Mouse (Mus musculus) hindbrain, embryonic 14.5 days (tissue): ENCODE measurements around the gene Tmppe. TPM values are rescaled to one million over a fixed set of nuclear protein-coding genes. Genes with fewer than 3 reads are reported as not detected.

Source experiments
- ATAC-seq: fragments of 200-750 bp; cut with Nextera tagmentation; 2 replicates; pipeline ENCODE4 v1.8.0; 2017; ENCODE audit warnings: moderate number of reproducible peaks, mild to moderate bottlenecking, moderate TSS enrichment, moderate library complexity; ENCODE audit not compliant: low FRiP score
- DNase-seq: peaks from one replicate; pipeline ENCODE4 v3.0.0-alpha.2; 2015; ENCODE audit warnings: low spot score
- H3K27ac ChIP-seq: fragments of 300-500 bp; sonication (generic); 2 replicates; pipeline ENCODE4 v1.5.1; 2014; ENCODE audit warnings: mild to moderate bottlenecking, moderate library complexity
- H3K27me3 ChIP-seq: fragments of 300-500 bp; sonication (generic); 2 replicates; pipeline ENCODE4 v1.6.1; 2014; ENCODE audit warnings: mild to moderate bottlenecking, low read length, mixed read lengths; ENCODE audit not compliant: control insufficient read depth, insufficient read depth
- H3K36me3 ChIP-seq: fragments of 300-500 bp; sonication (generic); replicated peaks from 2 replicates; pipeline ENCODE4 v1.6.1; 2014; ENCODE audit not compliant: control insufficient read depth, insufficient read depth
- H3K4me1 ChIP-seq: fragments of 300-500 bp; sonication (generic); replicated peaks from 2 replicates; pipeline ENCODE4 v1.6.1; 2014; ENCODE audit warnings: antibody characterized with exemption, low read length, mixed read lengths; ENCODE audit not compliant: control insufficient read depth, insufficient read depth
- H3K4me2 ChIP-seq: fragments of 300-500 bp; sonication (generic); replicated peaks from 2 replicates; pipeline ENCODE4 v1.6.1; 2014; ENCODE audit warnings: mild to moderate bottlenecking, moderate library complexity
- H3K4me3 ChIP-seq: fragments of 300-500 bp; sonication (generic); replicated peaks from 2 replicates; pipeline ENCODE4 v1.5.1; 2014; ENCODE audit warnings: mild to moderate bottlenecking, low read length
- H3K9ac ChIP-seq: fragments of 300-500 bp; sonication (generic); 2 replicates; pipeline ENCODE4 v1.6.1; 2014
- H3K9me3 ChIP-seq: fragments of 300-500 bp; sonication (generic); 2 replicates; pipeline ENCODE4 v1.6.1; 2016; ENCODE audit warnings: low read length; ENCODE audit not compliant: control insufficient read depth
- whole genome bisulfite sequencing: fragments of 180-500 bp; shearing (Covaris S2); extraction: QIAGEN DNeasy Blood & Tissue Kit; methylation state at CpG from one replicate; pipeline ENCODE4 v1.1.7; 2014; 5-methylcytosine and 5-hydroxymethylcytosine counted together
- polyA plus RNA-seq: library from polyadenylated mRNA; unstranded; fragments of >200 nt; fragmentation: Nextera tagmentation; extraction: Ambion mirVana; gene quantifications from 2 replicates; pipeline ENCODE4 v1.2.1, GENCODE M21; 2014

Tmppe gene
- polyA plus RNA-seq, 1 experiment from 2014 or later, result 3.9 TPM

GRCm38 (mm10) chr9:114410313-114410862, 9.5 kb downstream of the Tmppe start:
- ATAC-seq (no peak), DNase-seq (no peak)
- H3K9me3 ChIP-seq, result 0 out of 2 replicates have a peak, but pooled peaks cover 4% of the 10 kb centered on the region
- no peaks in the 10 kb centered on the region for H3K4me1 ChIP-seq
- H3K9ac ChIP-seq, result no peak overlapping the region
- no peaks in the 10 kb centered on the region for H3K27me3 ChIP-seq
- WGBS, result 96% methylated on average over 11 of the region's 11 CpGs
- H3K4me2 ChIP-seq, result no peak overlapping the region
- H3K36me3 ChIP-seq, result peaks cover 24% of the 10 kb centered on the region
- no peak overlapping the region for H3K4me3 ChIP-seq
- no peak overlapping the region for H3K27ac ChIP-seq

DNA sequence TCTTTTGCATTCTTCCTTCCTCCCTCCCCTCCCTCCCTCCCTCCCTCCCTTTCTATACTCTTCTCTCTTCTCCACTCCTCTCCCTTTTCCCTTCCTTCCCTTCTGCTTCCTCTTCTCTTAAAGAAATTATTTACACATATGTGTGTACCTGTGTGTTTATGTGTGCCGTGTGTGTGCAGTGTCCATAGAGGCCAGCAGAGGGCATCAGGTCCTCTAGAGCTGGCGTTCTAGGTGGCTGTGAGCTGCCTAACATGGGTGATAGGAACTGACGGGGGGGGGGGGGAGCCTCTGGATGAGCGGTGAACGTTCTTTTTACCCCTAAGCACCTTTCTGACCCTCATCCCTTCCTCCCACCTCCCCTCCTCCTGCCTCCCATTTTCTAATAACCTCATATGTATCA, 10.4 kb downstream of the Tmppe start:
- no peak for ATAC-seq
- peaks cover 17% of the 10 kb centered on the region; the same call in 1 of the 2 replicates for H3K36me3 ChIP-seq
- H3K27ac ChIP-seq, result no peak overlapping the region
- WGBS, result 96% methylated on average over 5 of the region's 5 CpGs
- H3K4me3 ChIP-seq, result no peak overlapping the region
- H3K4me1 ChIP-seq, result no peaks in the 10 kb centered on the region
- no peak overlapping the region for H3K4me2 ChIP-seq
- H3K27me3 ChIP-seq, result no peaks in the 10 kb centered on the region
- H3K9ac ChIP-seq, result no peak overlapping the region
- no peak for DNase-seq
- H3K9me3 ChIP-seq, result 0 out of 2 replicates have a peak, but pooled peaks cover 4% of the 10 kb centered on the region

DNA sequence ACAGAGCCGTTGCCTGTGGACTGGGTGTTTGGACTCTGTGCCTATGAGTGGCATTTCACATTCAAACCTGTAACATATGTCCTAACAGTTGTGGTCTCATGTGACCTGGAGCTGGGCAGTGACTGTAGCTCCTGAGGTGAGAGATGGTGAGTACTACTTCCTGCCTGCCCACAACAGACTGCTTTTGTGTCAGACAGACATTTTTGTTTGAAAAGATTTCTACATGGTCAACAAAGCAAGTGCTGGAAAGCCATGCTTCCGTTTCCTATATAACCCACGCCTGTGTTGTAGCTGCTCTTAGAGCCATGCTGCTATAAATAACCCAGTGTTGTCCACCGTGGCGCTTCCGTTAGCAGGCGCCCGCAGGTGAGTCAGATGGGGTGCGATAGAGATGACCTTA, 11.5 kb downstream of the Tmppe start:
- ATAC-seq (no peak), DNase-seq (no peak)
- WGBS, result 98% methylated on average over 9 of the region's 9 CpGs
- Histone ChIP-seq H3K27ac (no peak overlapping the region), H3K4me1 (no peaks in the 10 kb centered on the region), H3K27me3 (no peaks in the 10 kb centered on the region), H3K9ac (no peak overlapping the region), H3K4me2 (no peak overlapping the region), H3K36me3 (peaks cover 17% of the 10 kb centered on the region; the same call in 1 of the 2 replicates), H3K4me3 (no peak overlapping the region), H3K9me3 (0 out of 2 replicates have a peak, but pooled peaks cover 4% of the 10 kb centered on the region)

DNA sequence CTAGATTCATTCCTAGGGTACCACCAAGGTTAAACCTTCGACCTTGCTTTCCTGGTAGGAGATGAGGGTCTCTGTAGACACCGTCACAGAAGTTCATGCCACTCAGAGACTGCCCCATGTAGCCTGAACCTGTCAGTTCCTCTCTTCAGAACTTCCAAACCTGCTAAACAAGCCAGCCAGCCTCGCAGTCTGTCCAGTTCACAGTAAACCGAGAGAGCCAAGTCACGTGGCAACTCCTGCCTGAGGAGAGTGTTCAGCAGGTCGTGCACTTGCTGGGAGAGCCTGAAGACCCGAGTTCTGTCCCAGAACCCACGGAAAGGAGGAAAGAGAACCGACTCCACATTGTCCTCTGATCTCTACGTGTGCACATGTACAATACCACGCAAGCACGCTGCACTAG, 13.0 kb downstream of the Tmppe start:
- Histone ChIP-seq H3K4me2 (no peak overlapping the region), H3K9ac (no peak overlapping the region), H3K4me1 (no peaks in the 10 kb centered on the region), H3K27me3 (no peaks in the 10 kb centered on the region), H3K27ac (no peak overlapping the region), H3K4me3 (no peak overlapping the region), H3K9me3 (0 out of 2 replicates have a peak, but pooled peaks cover 4% of the 10 kb centered on the region), H3K36me3 (peaks cover 11% of the 10 kb centered on the region; the same call in 1 of the 2 replicates)
- WGBS, result 90% methylated on average over 12 of the region's 12 CpGs
- ATAC-seq (no peak), DNase-seq (no peak)

DNA sequence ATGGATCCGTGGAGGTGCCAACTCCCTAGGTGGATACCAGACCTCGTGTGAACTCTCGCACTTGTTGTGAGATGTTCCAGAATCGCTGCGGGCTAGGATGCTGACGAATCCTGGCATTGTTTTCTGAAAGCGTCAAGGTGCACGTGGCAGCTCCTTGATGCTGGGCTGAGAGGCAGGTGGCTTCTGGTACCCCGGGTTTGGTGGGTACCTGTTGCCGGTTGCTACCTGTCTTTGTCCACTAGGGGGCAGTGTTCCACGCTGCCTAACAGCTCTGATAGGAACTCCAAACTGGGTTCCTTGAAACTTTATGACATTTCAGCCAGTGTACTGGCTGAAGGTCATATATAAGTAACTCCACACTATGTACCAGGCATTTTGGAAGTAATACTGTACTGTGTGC, 14.8 kb downstream of the Tmppe start:
- Histone ChIP-seq H3K27ac (no peak overlapping the region), H3K9me3 (0 out of 2 replicates have a peak, but pooled peaks cover 4% of the 10 kb centered on the region), H3K4me2 (no peak overlapping the region), H3K36me3 (no peaks in the 10 kb centered on the region; the same call in none of the 2 replicates), H3K9ac (no peak overlapping the region), H3K27me3 (no peaks in the 10 kb centered on the region), H3K4me1 (no peaks in the 10 kb centered on the region), H3K4me3 (no peak overlapping the region)
- 27% methylated on average over 11 of the region's 11 CpGs for WGBS
- peak; percentile 80 for DNase-seq
- ATAC-seq, result no peak

DNA sequence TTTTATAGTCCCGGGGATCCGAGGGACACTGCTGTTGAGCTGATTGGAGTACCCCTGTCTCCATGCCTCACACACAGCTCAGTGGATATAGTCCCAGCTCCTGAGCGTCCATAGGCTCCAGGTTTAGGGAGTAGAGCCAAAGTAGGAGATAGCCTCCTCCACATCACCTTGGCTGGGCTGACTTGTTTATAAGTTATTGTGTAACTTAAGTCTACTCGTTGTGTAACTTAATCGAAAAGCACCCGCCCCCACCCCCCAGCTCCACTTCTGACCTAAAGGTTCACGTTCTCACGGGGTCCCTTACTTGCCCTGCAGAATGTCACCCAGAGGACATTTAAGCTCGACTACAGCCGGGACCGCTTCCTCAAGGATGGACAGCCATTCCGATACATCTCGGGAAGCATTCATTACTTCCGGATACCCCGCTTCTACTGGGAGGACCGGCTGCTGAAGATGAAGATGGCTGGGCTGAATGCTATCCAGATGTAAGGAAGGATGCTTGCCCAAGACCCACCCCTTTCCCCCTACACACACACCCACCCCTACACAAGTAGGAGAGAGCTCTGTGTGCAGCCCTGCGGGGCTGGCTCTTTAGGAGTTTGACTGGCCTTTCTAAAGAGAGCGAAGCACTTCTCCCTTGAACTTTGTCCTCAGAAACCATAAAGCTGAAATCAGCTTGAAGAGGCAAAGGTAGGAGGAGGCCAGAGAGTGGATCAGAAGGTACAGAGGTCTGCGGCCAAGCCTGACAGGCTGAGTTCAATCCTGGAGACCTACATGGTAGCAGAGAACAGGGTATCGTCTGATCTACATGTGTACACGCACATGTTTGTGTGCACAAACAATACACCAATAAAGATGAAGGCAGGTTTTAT, 16.0 kb downstream of the Tmppe start:
- ATAC-seq, result no peak
- H3K27me3 ChIP-seq, result no peaks in the 10 kb centered on the region

DNA sequence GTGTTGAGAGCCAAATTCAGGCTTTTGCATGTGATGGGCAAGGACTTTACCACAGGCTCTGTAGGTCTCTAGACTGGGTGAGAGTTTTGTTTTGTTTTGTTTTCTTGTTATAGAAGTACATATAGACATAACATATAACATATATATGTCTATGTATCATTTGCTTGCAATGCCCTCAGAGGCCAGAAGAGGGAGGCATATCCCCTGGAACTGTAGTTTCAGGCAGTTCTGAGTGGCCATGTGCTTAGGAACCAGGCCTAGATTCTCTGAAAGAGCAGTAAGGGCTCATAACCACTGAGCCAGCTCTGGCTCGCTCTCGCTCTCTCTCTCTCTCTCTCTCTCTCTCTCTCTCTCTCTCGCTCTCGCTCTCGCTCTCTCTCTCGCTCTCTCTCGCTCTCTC, 17.3 kb downstream of the Tmppe start:
- no peak for ATAC-seq

More for the DNA sequence above, 16.0 kb downstream of the Tmppe start:
- no peak overlapping the region for H3K4me3 ChIP-seq
- H3K27ac ChIP-seq, result no peak overlapping the region
- no peak overlapping the region for H3K9ac ChIP-seq
- no peaks in the 10 kb centered on the region for H3K4me1 ChIP-seq
- DNase-seq, result no peak
- H3K9me3 ChIP-seq, result no peaks in the 10 kb centered on the region
- no peaks in the 10 kb centered on the region; the same call in none of the 2 replicates for H3K36me3 ChIP-seq
- H3K4me2 ChIP-seq, result no peak overlapping the region
- 93% methylated on average over 21 of the region's 21 CpGs for WGBS

DNA sequence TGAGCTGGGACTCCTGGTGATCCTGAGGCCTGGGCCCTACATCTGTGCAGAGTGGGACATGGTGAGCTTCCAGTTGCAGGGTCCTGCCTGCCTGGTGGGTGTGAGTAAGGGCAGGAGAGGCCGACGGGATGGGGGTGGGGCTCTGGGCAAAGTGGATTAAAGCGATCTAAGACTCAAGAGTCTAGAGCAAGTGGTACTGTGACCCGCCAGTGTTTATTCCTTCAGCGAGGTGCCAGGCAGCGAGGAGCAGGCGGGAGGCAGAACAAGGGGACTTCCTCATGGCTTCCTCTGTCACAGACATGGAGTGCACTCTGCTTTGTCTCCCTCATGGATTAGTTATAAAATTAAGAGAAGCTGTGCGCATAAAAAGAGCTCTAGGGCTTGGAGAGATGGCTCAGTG, 19.5 kb downstream of the Tmppe start:
- H3K4me1 ChIP-seq, result no peaks in the 10 kb centered on the region
- no peak overlapping the region for H3K4me2 ChIP-seq
- no peak for ATAC-seq
- H3K27ac ChIP-seq, result no peak overlapping the region
- no peak for DNase-seq
- H3K9ac ChIP-seq, result no peak overlapping the region
- no peaks in the 10 kb centered on the region for H3K27me3 ChIP-seq
- no peaks in the 10 kb centered on the region for H3K9me3 ChIP-seq
- peaks cover 5% of the 10 kb centered on the region for H3K36me3 ChIP-seq
- 89% methylated on average over 8 of the region's 8 CpGs for WGBS
- no peak overlapping the region for H3K4me3 ChIP-seq

More for the DNA sequence above, 17.3 kb downstream of the Tmppe start:
- no peak overlapping the region for H3K4me3 ChIP-seq
- DNase-seq, result peak; percentile 29
- H3K27ac ChIP-seq, result no peak overlapping the region
- H3K4me1 ChIP-seq, result no peaks in the 10 kb centered on the region
- H3K36me3 ChIP-seq, result peaks cover 3% of the 10 kb centered on the region
- no peak overlapping the region for H3K4me2 ChIP-seq
- H3K27me3 ChIP-seq, result no peaks in the 10 kb centered on the region
- 94% methylated on average over 6 of the region's 7 CpGs for WGBS
- no peak overlapping the region for H3K9ac ChIP-seq
- no peaks in the 10 kb centered on the region for H3K9me3 ChIP-seq

DNA sequence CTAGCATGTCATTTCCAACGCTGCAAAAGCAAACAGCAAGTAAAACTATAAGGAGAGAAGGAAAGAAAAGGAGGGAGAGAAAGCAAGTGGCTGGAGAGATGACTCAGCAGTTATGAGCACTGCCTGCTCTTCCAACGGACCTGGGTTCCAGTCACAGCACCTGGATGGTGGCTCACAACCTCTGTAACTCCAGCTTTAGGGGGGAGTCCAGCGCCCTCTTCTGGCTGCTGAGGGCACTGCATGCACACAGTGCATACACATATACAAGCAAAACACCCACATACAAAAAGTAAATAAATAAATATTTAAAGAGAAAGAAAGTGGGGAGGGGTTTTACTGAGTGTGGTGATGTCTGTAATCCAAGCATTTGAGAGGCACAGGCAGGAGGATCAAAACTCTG, 20.1 kb downstream of the Tmppe start:
- WGBS, result 76% methylated on average over 3 of the region's 3 CpGs
- H3K27ac ChIP-seq, result no peak overlapping the region
- H3K27me3 ChIP-seq, result no peaks in the 10 kb centered on the region
- H3K9ac ChIP-seq, result no peak overlapping the region
- no peak overlapping the region for H3K4me3 ChIP-seq
- DNase-seq, result no peak
- H3K4me2 ChIP-seq, result no peak overlapping the region
- peaks cover 11% of the 10 kb centered on the region for H3K36me3 ChIP-seq
- no peaks in the 10 kb centered on the region for H3K9me3 ChIP-seq
- no peak for ATAC-seq
- H3K4me1 ChIP-seq, result no peaks in the 10 kb centered on the region
